In the genomic region with DNA sequence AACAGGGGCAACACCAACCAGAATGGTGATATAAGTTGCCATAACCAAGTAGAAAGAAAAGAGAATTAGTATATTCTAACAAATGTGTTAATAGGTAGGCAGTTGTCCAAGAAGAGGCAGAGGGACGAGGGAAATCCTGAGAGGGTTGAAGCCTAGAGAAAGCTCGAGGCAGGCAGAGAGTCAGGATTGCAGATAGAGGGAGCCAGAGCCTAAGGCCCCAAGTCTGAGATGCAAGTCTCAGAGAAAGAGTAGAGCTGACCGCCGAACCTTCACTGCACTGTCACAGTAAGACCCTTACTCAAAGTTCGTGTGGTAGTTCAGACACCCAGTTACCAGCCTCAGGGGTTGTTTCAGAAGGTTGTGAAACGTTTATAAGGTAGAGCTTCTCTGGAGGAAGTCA, we compare ENCODE assay signal across 12 mouse cellular contexts.
A peak's percentile ranks its signal among the peaks of the same experiment; 100 is the strongest.
DNase-seq lines count a peak whose midpoint lies in the region; ATAC-seq and TF ChIP-seq lines count a peak whose summit lies in the region.
"Had no signal": no experiment of that assay in that cellular context is flagged by ENCODE, and none has a peak within 500 bp of the region (broad histone marks: within the 10 kb centered on the region; RNA-seq: fewer than 3 reads in every experiment).

No protein-coding gene starts in this region.

- H3K36me3 ChIP-seq in forebrain, postnatal 0 days (ENCODE audit: insufficient read depth): peaks cover 18% of the 10 kb centered on the region
- peaks cover 13% of the 10 kb centered on the region for H3K36me3 ChIP-seq in forebrain, embryonic 15.5 days
- H3K36me3 ChIP-seq in ES-Bruce4 (ENCODE audit: control insufficient read depth, insufficient read depth, low read length, poor library complexity, severe bottlenecking): no peaks in the 10 kb centered on the region
- H3K36me3 ChIP-seq: limb, embryonic 12.5 days had no signal

- no peak overlapping the region for H3K27ac ChIP-seq in forebrain, postnatal 0 days (ENCODE audit: low read depth, low read length)
- H3K27ac ChIP-seq in forebrain, embryonic 15.5 days (replicated peaks): no peak overlapping the region
- peak overlapping the region; percentile 68; the same call in 1 of the 2 replicates for H3K27ac ChIP-seq in layer of hippocampus, adult 2 months
- no peak overlapping the region for H3K27ac ChIP-seq in ES-Bruce4 (ENCODE audit: insufficient read depth, low read length)
- H3K27ac ChIP-seq: limb, embryonic 12.5 days had no signal

- TF ChIP-seq EP300 in ES-Bruce4 (IDR thresholded peaks at IDR 0.05; ENCODE audit: insufficient read depth, low read depth, low read length): no peak

- TF ChIP-seq POLR2A in ES-Bruce4 (IDR thresholded peaks at IDR 0.05; ENCODE audit: insufficient read depth, low read length): no peak

- H3K4me2 ChIP-seq in forebrain, postnatal 0 days (ENCODE audit: low read depth): no peak overlapping the region
- no peak overlapping the region for H3K4me2 ChIP-seq in forebrain, embryonic 15.5 days (replicated peaks)
- H3K4me2 ChIP-seq: limb, embryonic 12.5 days had no signal

- TF ChIP-seq CTCF in forebrain, postnatal 0 days (IDR thresholded peaks at IDR 0.05; ENCODE audit: low read depth): peak; percentile 64
- peak; percentile 79 for TF ChIP-seq CTCF in layer of hippocampus, adult 2 months (conservative IDR thresholded peaks at IDR 0.05)
- TF ChIP-seq CTCF in ES-Bruce4 (IDR thresholded peaks at IDR 0.05; ENCODE audit: low read depth, low read length): peak; percentile 24

- peak; percentile 48 for DNase-seq in forebrain, postnatal 0 days
- no peak for DNase-seq in layer of hippocampus, adult 2 months (ENCODE audit: low spot score in 2 of 2)
- DNase-seq in layer of hippocampus, adult 9-11 months: no peak
- peak; percentile 10 for DNase-seq in embryo, embryonic 11 days
- DNase-seq in spleen, postnatal 36 days (ENCODE audit: low spot score in 2 of 2): no peak
- DNase-seq in natural killer cell, adult 2 months (ENCODE audit: low spot score in 2 of 2): no peak
- DNase-seq: cerebellum, postnatal 36 days; lung, adult 18-20 months had no signal

- ATAC-seq in forebrain, postnatal 0 days: peak; percentile 61
- ATAC-seq in forebrain, embryonic 15.5 days (replicated peaks): no peak

- no peaks in the 10 kb centered on the region for H3K9me3 ChIP-seq in forebrain, postnatal 0 days (ENCODE audit: low read length)
- no peaks in the 10 kb centered on the region for H3K9me3 ChIP-seq in forebrain, embryonic 15.5 days
- H3K9me3 ChIP-seq in ES-Bruce4 (replicated peaks; ENCODE audit: control insufficient read depth, insufficient read depth, low read length, poor library complexity, severe bottlenecking): no peaks in the 10 kb centered on the region
- H3K9me3 ChIP-seq: limb, embryonic 12.5 days had no signal

- no peak overlapping the region for H3K9ac ChIP-seq in forebrain, postnatal 0 days
- no peak overlapping the region for H3K9ac ChIP-seq in forebrain, embryonic 15.5 days (replicated peaks)
- no peak overlapping the region for H3K9ac ChIP-seq in ES-Bruce4 (ENCODE audit: low read depth, poor library complexity, severe bottlenecking)
- H3K9ac ChIP-seq: limb, embryonic 12.5 days had no signal

- H3K4me3 ChIP-seq in forebrain, postnatal 0 days (ENCODE audit: low read depth, low read length): no peak overlapping the region
- H3K4me3 ChIP-seq in forebrain, embryonic 15.5 days: no peak overlapping the region
- no peak overlapping the region for H3K4me3 ChIP-seq in layer of hippocampus, adult 2 months
- no peak overlapping the region for H3K4me3 ChIP-seq in ES-Bruce4 (ENCODE audit: low read depth, low read length)
- H3K4me3 ChIP-seq: limb, embryonic 12.5 days; megakaryocyte, embryonic 14.5 days had no signal

- no peaks in the 10 kb centered on the region for H3K4me1 ChIP-seq in forebrain, postnatal 0 days (ENCODE audit: insufficient read depth)
- peaks cover 12% of the 10 kb centered on the region; the same call in 1 of the 2 replicates for H3K4me1 ChIP-seq in forebrain, embryonic 15.5 days
- no peaks in the 10 kb centered on the region for H3K4me1 ChIP-seq in ES-Bruce4 (ENCODE audit: control insufficient read depth, insufficient read depth, low read length)
- H3K4me1 ChIP-seq: limb, embryonic 12.5 days; megakaryocyte, embryonic 14.5 days had no signal

- WGBS in forebrain, postnatal 0 days: 50% methylated on average over 6 of the region's 6 CpGs
- 55% methylated on average over 6 of the region's 6 CpGs for WGBS in forebrain, embryonic 15.5 days

- no peaks in the 10 kb centered on the region for H3K27me3 ChIP-seq in forebrain, postnatal 0 days (ENCODE audit: insufficient read depth, low read length)
- no peaks in the 10 kb centered on the region for H3K27me3 ChIP-seq in forebrain, embryonic 15.5 days
- no peaks in the 10 kb centered on the region for H3K27me3 ChIP-seq in ES-Bruce4 (ENCODE audit: control insufficient read depth, insufficient read depth, low read length, poor library complexity, severe bottlenecking)
- H3K27me3 ChIP-seq: limb, embryonic 12.5 days; megakaryocyte, embryonic 14.5 days had no signal

Comparison
In these comparisons a context has a peak if more than half of its experiments do, and no peak if none do; other contexts are left out.
1. DNase-seq: peak in forebrain, postnatal 0 days (single experiment) and embryo, embryonic 11 days (single experiment); none in layer of hippocampus, adult 2 months (0 of 2), layer of hippocampus, adult 9-11 months (single experiment), spleen, postnatal 36 days (0 of 2) and natural killer cell, adult 2 months (0 of 2).
2. CTCF ChIP-seq: peak in every context shown above with its lines; median percentile 79 in layer of hippocampus, adult 2 months; 64 in forebrain, postnatal 0 days; 24 in ES-Bruce4.